Mouse (Mus musculus): ENCODE data around the gene Hexdc.

- TF ChIP-seq CTCF (IDR thresholded peaks at IDR 0.05; ENCODE audit: extremely low read depth, insufficient read depth, insufficient read length, insufficient replicate concordance) (no peak), POLR2A (IDR thresholded peaks at IDR 0.05; ENCODE audit: low read depth, low read length) (no peak)
Observed at GRCm38 (mm10) chr11:121193415-121193814, 10.8 kb upstream of the Hexdc start.

All from spleen, adult 2 months (tissue).